Mouse (Mus musculus): ENCODE measurements around the gene Ubn1. TPM values are rescaled to one million over a fixed set of nuclear protein-coding genes. Genes with fewer than 3 reads are reported as not detected.

Ubn1 gene
- 32.7 and 45.9 TPM in 2 replicates for polyA plus RNA-seq (2012; rRNA removed; ENCODE audit: low replicate concordance)

DNA sequence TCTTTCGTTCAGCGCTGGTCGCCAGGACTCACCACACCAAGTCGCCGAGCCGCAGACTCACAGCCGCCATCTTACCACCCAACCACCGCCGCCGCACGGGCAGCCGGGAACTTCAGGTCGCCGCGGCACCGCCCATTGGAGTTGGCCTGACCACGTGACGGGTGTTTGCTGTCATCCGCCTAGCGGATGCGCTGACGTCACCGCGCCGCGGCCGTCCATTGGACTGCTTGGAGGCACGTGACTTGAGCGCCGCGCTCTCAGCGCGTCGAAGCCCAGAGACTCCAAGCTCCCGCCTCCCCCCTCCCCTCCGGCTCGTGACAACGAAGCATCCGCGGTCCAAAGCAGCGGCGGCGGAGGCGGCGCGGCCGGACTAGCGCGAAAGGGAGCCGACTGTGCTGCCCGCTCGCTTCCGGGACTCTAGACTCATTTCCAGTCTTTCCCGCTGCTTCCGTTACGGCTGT, at the start of gene Ubn1, which contains the start of gene Glyr1:
Gene Ubn1, plus strand, starts transcription at position 284 of the 461 bp plus-strand sequence.
Gene Glyr1, minus strand, starts transcription at position 90 of the 461 bp plus-strand sequence.

DNA sequence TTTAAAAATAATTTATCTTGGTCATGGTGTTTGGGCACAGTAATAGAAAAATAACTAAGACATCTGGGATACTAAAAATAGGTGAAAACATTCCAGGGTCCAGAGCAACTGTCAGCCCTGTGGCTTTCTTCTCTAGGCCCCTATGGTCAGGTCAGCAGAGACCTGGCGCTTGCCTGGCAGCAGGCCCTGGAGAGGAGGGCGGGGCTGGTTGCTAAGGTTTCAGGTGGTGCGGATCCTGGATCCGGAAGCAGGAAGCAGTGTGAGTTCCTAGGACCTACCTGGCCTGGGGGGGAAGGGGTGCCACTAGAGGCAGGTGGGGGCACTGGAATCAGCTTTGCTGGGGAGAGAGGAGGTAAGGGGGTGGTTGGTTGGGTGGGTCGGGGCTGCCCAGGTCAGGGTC, 42.8 kb upstream of the Ubn1 start, which contains the start of gene Smim22:
Gene Smim22, plus strand, starts transcription at position 222 of the 400 bp plus-strand sequence.

DNA sequence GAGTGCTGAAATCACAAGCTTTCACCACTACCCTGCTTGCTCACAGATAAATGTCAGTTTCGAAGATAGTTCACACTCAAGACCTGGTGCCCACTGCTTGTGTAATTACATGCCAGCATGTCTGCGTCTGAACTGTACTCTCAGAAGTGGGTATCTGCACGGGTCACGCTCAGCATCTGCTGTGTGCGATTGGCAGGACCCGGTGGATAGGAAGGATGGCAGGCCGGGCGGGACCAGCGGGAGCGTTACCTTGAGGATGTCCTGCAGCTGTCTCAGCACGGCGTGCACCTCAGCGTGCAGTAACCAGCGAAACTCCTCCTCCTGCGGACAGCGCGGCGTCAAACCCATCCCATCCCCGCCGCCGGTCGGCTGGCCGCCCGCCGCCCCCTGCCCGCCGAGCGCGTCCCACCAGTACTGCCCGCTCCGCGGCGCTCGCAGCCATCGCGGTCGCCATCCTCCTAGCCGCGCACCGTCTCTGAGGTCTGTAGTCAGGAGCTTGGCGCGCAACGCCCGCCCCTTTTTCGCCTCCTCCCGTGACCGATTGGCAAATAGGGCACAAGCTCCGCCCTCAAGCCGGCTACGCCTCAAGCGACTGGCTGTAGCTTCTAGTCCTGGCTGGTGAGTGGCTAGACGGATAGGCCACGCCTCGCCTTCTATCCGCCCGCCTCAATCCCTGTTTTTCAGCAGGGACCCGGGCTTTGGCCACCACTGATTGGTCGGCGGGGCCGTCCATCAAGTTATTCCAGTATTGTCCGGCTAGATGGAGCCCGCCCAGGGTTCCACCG, 36.6 kb upstream of the Ubn1 start, which contains the start of gene Rogdi:
Gene Rogdi, minus strand, starts transcription at position 500 of the 785 bp plus-strand sequence.

DNA sequence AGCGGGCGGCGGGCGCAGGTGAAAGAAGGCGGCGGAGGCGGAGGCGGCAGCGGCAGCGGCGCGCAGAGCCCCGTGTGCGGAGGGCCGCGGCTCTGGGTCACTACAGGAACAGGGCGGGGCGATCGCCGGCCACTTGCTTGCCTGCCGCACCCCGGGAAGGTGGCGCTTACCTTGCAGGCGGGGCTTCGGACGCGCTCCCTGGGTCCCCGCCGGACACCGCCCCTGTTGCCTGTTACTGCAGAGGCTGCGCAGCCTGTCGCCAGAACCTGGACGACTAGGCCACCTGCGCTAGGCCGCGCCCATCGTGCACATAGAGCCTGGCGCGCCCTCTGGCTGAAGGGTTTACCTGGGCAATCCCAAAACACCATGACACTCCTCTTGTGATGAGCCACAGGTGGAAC, 82.5 kb downstream of the Ubn1 start, which contains the start of gene Ppl:
Gene Ppl, minus strand, starts transcription at position 21 of the 401 bp plus-strand sequence.

Other genes with a start within 250 kb of the Ubn1 start
- gene 4930562C15Rik, start 214.6 kb upstream of the Ubn1 start, polyA plus RNA-seq (2012; rRNA removed; ENCODE audit: low replicate concordance) = 0.13 TPM in 1 of 2 replicates, not detected in the other
- 44.3 and 89.8 TPM in 2 replicates for gene Ubald1, start 169.7 kb upstream of the Ubn1 start, polyA plus RNA-seq (2012; rRNA removed; ENCODE audit: low replicate concordance)
- gene Mgrn1, start 163.8 kb upstream of the Ubn1 start, polyA plus RNA-seq (2012; rRNA removed; ENCODE audit: low replicate concordance) = 141 and 173 TPM in 2 replicates
- 104 and 109 TPM in 2 replicates for gene Nudt16l1, start 111.3 kb upstream of the Ubn1 start, polyA plus RNA-seq (2012; rRNA removed; ENCODE audit: low replicate concordance)
- 49.7 and 51.0 TPM in 2 replicates for gene Anks3, start 85.9 kb upstream of the Ubn1 start, polyA plus RNA-seq (2012; rRNA removed; ENCODE audit: low replicate concordance)
- not detected in 2 replicates for gene Sept12, start 52.2 kb upstream of the Ubn1 start, polyA plus RNA-seq (2012; rRNA removed; ENCODE audit: low replicate concordance)
- gene Smim22, start 42.8 kb upstream of the Ubn1 start, polyA plus RNA-seq (2012; rRNA removed; ENCODE audit: low replicate concordance) = 19.8 and 26.5 TPM in 2 replicates
- gene Rogdi, start 36.5 kb upstream of the Ubn1 start, polyA plus RNA-seq (2012; rRNA removed; ENCODE audit: low replicate concordance) = 134 and 212 TPM in 2 replicates
- gene Glyr1, start 194 bp upstream of the Ubn1 start, polyA plus RNA-seq (2012; rRNA removed; ENCODE audit: low replicate concordance) = 51.4 and 80.5 TPM in 2 replicates
- gene Ppl, start 82.4 kb downstream of the Ubn1 start, polyA plus RNA-seq (2012; rRNA removed; ENCODE audit: low replicate concordance) = 2.0 and 3.6 TPM in 2 replicates
- gene Sec14l5, start 97.1 kb downstream of the Ubn1 start, polyA plus RNA-seq (2012; rRNA removed; ENCODE audit: low replicate concordance) = 0.26 and 8.9 TPM in 2 replicates
- 47.9 and 52.6 TPM in 2 replicates for gene Nagpa, start 154.0 kb downstream of the Ubn1 start, polyA plus RNA-seq (2012; rRNA removed; ENCODE audit: low replicate concordance)
- gene AU021092, start 172.2 kb downstream of the Ubn1 start, polyA plus RNA-seq (2012; rRNA removed; ENCODE audit: low replicate concordance) = 3.4 and 3.8 TPM in 2 replicates
- 63.7 and 65.6 TPM in 2 replicates for gene Alg1, start 183.6 kb downstream of the Ubn1 start, polyA plus RNA-seq (2012; rRNA removed; ENCODE audit: low replicate concordance)
- 58.8 and 76.6 TPM in 2 replicates for gene Eef2kmt, start 205.9 kb downstream of the Ubn1 start, polyA plus RNA-seq (2012; rRNA removed; ENCODE audit: low replicate concordance)